In genomic region chr15:95460041-95460566, GRCm38 (mm10) we compare ENCODE assay signal across 30 mouse cellular contexts.
DNase-seq lines count a peak whose midpoint lies in the region; ATAC-seq and TF ChIP-seq lines count a peak whose summit lies in the region.
"Had no signal": no experiment of that assay in that cellular context is flagged by ENCODE, and none has a peak within 500 bp of the region (broad histone marks: within the 10 kb centered on the region; RNA-seq: fewer than 3 reads in every experiment).

No protein-coding gene starts in this region.

- no peaks in the 10 kb centered on the region for H3K36me3 ChIP-seq in thymus, adult 2 months (ENCODE audit: control insufficient read depth, insufficient read depth, low read length)
- H3K36me3 ChIP-seq: G1E; heart, embryonic 12.5 days; hindbrain, embryonic 10.5 days; limb, embryonic 13.5 days; liver, embryonic 13.5 days; midbrain, embryonic 15.5 days; neural tube, embryonic 12.5 days had no signal

- peak; percentile 69; the same call in 1 of the 2 replicates for ATAC-seq in frontal cortex, adult (ENCODE audit: low TSS enrichment)
- ATAC-seq: activated CD4-positive, CD25-positive, alpha-beta regulatory T cell, adult 4 months; forebrain, embryonic 14.5 days; inflammation-experienced regulatory T-cells, adult 6 months; midbrain, embryonic 15.5 days had no signal

- no peak for DNase-seq in frontal cortex, postnatal 14 days (ENCODE audit: low spot score in 2 of 2)
- DNase-seq in 3T3-L1 (ENCODE audit: low read depth, low spot score): peak; percentile 13
- DNase-seq in cerebellum, adult 11 months: peak; percentile 27
- peak; percentile 65 for DNase-seq in cerebellum, adult 9-11 months
- no peak for DNase-seq in right cerebral cortex, postnatal 36 days (ENCODE audit: low spot score in 2 of 2)
- no peak for DNase-seq in thymus, adult 2 months
- no peak for DNase-seq in left cerebral cortex, adult 18-20 months (ENCODE audit: low spot score in 2 of 2)
- DNase-seq: adrenal gland, postnatal 10 days; gastrocnemius, postnatal 14 days; heart, adult 11 months; heart, postnatal 10 days; kidney, adult 2 months; liver, embryonic 13.5 days; lung, embryonic 14.5 days; lung, postnatal 36 days; retina, postnatal 1 day; right cerebral cortex, postnatal 25 days; thymus, postnatal 14 days had no signal

- H3K27me3 ChIP-seq in thymus, adult 2 months (ENCODE audit: control insufficient read depth, insufficient read depth, low read length): no peaks in the 10 kb centered on the region
- H3K27me3 ChIP-seq: heart, embryonic 12.5 days; limb, embryonic 13.5 days; liver, embryonic 13.5 days; megakaryocyte, embryonic 14.5 days; midbrain, embryonic 15.5 days; neural tube, embryonic 12.5 days had no signal

- TF ChIP-seq CTCF in thymus, adult 2 months (IDR thresholded peaks at IDR 0.05; ENCODE audit: borderline replicate concordance, control insufficient read depth, extremely low read depth, insufficient read depth, low read length, poor library complexity): no peak

- TF ChIP-seq POLR2A in thymus, adult 2 months (IDR thresholded peaks at IDR 0.05; ENCODE audit: control insufficient read depth, extremely low read depth, insufficient read depth, low read length, poor library complexity): no peak

- no peaks in the 10 kb centered on the region for H3K4me1 ChIP-seq in thymus, adult 2 months (replicated peaks; ENCODE audit: control insufficient read depth, insufficient read depth, low read length)
- H3K4me1 ChIP-seq: heart, embryonic 12.5 days; limb, embryonic 13.5 days; liver, embryonic 13.5 days; megakaryocyte, embryonic 14.5 days; midbrain, embryonic 15.5 days; neural tube, embryonic 12.5 days had no signal

- no peak overlapping the region for H3K4me3 ChIP-seq in thymus, adult 2 months (ENCODE audit: control insufficient read depth, insufficient read depth, low read length)
- H3K4me3 ChIP-seq: heart, embryonic 12.5 days; hindbrain, embryonic 10.5 days; limb, embryonic 13.5 days; liver, embryonic 13.5 days; megakaryocyte, embryonic 14.5 days; midbrain, embryonic 15.5 days; neural tube, embryonic 12.5 days had no signal

- no peak overlapping the region for H3K27ac ChIP-seq in thymus, adult 2 months (ENCODE audit: control insufficient read depth, insufficient read depth, low read length)
- H3K27ac ChIP-seq: hindbrain, embryonic 10.5 days; kidney, postnatal 0 days; limb, embryonic 13.5 days; liver, embryonic 13.5 days; midbrain, embryonic 15.5 days; neural tube, embryonic 12.5 days had no signal

- WGBS in thymus, adult 2 months: 93% methylated on average over 4 of the region's 4 CpGs

Comparison
In these comparisons a context has a peak if more than half of its experiments do, and no peak if none do; other contexts are left out.
1. DNase-seq: peak in 3T3-L1 (single experiment), cerebellum, adult 11 months (single experiment) and cerebellum, adult 9-11 months (single experiment); none in frontal cortex, postnatal 14 days (0 of 2), right cerebral cortex, postnatal 36 days (0 of 2), thymus, adult 2 months (single experiment) and left cerebral cortex, adult 18-20 months (0 of 2).